Mouse (Mus musculus) kidney, adult 2 months (tissue): ENCODE data around the gene Hspa5.

ENCODE experiments used
- CTCF ChIP-seq: fragments of 200-500 bp; conservative IDR thresholded peaks from 2 replicates; pipeline ENCODE4 v1.5.1; 2011; ENCODE audit warnings: low read depth, mild to moderate bottlenecking, control low read depth, low read length, moderate library complexity, mixed read lengths; ENCODE audit not compliant: insufficient read depth, insufficient read length
- POLR2A ChIP-seq: fragments of 200-500 bp; IDR thresholded peaks from one replicate; pipeline ENCODE4 v1.6.1; 2011; ENCODE audit warnings: low read depth, low read length, control low read depth

DNA sequence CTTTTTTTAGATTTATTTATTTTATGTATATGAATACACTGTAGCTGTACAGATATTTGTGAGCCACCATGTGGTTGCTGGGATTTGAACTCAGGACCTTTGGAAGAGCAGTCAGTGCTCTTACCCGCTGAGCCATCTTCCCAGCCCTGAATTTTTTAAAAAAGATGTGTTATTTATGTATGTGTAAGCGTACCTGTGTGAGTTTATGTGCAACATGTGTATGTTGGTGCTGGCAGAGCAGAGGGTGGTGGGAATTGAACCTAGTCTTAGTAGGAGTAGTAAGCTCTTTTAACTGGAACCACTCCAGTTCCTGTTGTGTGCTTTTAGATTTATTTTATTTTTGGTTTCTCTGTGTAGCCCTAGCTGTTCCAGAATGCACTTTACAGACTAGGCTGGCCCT lies 32.4 kb downstream of the Hspa5 start:
- no peak for TF ChIP-seq POLR2A
- no peak for TF ChIP-seq CTCF
